Mouse (Mus musculus): ENCODE data around the gene Rfx8. TPM values are rescaled to one million over a fixed set of nuclear protein-coding genes. Genes with fewer than 3 reads are reported as not detected.
A peak's percentile ranks its signal among the peaks of the same experiment; 100 is the strongest.

The Rfx8 gene
- polyA plus RNA-seq, 1 experiment from 2014 or later: 0.09 TPM

DNA sequence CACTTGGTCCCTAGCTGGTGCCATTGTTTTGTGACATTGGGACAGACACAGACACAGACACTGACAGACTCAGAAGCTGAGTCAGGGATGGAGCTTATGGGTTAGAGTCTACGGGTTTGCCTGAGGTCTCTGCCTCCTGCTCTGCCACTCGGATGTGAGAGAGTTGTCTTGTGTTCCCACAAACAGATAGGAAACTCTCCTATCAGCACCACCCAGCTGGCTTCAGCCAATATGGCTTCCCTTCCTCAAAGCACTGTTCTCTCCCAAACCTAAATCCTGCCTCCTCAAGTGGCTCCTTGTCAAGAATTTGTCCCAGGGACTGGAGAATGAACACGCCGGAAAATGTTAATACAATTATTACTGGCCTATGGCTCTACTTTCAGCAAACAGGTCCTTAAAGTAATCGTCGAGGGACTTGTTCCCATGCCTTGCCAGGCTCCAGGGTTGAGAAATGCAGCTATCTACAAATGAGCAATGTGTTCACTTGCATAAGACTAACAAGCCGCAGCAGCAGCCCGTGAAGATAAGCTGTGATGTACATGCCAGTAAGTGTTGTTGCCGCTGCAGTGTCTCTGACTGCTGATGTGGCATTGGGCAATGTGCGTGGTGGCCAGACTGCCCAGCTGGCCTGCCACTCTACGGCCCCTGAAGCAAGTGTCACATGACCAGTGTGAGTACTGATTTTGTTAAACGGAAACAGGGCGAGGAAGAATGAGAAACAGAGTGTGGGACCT, 33.6 kb upstream of the Rfx8 start:
- no peaks in the 10 kb centered on the region for H3K36me3 ChIP-seq (replicated peaks)
- no peaks in the 10 kb centered on the region for H3K27me3 ChIP-seq
- H3K4me3 ChIP-seq (replicated peaks): no peak overlapping the region
- no peaks in the 10 kb centered on the region for H3K9me3 ChIP-seq (replicated peaks)
- peaks cover 20% of the 10 kb centered on the region for H3K4me1 ChIP-seq (replicated peaks)
- 25% methylated on average over 13 of the region's 13 CpGs for WGBS (ENCODE audit: insufficient replicate concordance)
- H3K27ac ChIP-seq (replicated peaks): 0 out of 2 replicates have a peak overlapping the region, but pooled peaks have one; percentile 33
- ATAC-seq (ENCODE audit: insufficient read depth): peak; percentile 75
- H3K9ac ChIP-seq: no peak overlapping the region
- peak overlapping the region; percentile 15; the same call in 1 of the 2 replicates for H3K4me2 ChIP-seq

- no peak for ATAC-seq (ENCODE audit: insufficient read depth)
These were observed 30.7 kb upstream of the Rfx8 start for GRCm38 (mm10) chr1:39751537-39751936.

DNA sequence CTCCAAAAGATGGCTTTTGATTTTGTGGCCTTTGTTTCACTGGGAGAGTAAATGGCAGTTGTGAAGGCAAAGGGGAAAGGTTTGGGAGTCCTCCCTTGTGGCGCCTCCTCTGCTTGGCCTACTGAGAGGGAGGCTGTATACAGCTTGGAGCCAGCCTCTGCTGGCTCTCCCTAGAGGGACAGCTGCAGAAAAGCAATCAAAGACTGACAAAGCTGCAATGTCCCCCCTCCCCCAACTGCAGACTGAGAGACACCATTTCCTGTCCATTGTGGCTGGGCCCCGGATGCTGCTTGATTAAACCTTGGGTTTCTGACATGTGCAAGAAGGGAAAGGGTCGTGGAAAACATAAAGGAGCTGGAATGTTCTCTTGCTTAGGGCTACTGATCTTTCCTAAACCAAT, 28.9 kb upstream of the Rfx8 start:
- H3K9ac ChIP-seq: no peak overlapping the region
- H3K36me3 ChIP-seq (replicated peaks): no peaks in the 10 kb centered on the region
- H3K4me2 ChIP-seq: no peak overlapping the region
- 15% methylated on average over 3 of the region's 3 CpGs for WGBS (ENCODE audit: insufficient replicate concordance)
- ATAC-seq (ENCODE audit: insufficient read depth): no peak
- H3K27me3 ChIP-seq: no peaks in the 10 kb centered on the region
- H3K9me3 ChIP-seq (replicated peaks): no peaks in the 10 kb centered on the region
- H3K27ac ChIP-seq (replicated peaks): no peak overlapping the region
- H3K4me1 ChIP-seq (replicated peaks): peaks cover 16% of the 10 kb centered on the region
- no peak overlapping the region for H3K4me3 ChIP-seq (replicated peaks)

More at GRCm38 (mm10) chr1:39751537-39751936, 30.7 kb upstream of the Rfx8 start:
- H3K9me3 ChIP-seq (replicated peaks): no peaks in the 10 kb centered on the region
- H3K9ac ChIP-seq: no peak overlapping the region
- H3K27me3 ChIP-seq: no peaks in the 10 kb centered on the region
- no peak overlapping the region for H3K27ac ChIP-seq (replicated peaks)
- peaks cover 20% of the 10 kb centered on the region for H3K4me1 ChIP-seq (replicated peaks)
- WGBS (ENCODE audit: insufficient replicate concordance): 65% methylated on average over 6 of the region's 6 CpGs
- H3K4me3 ChIP-seq (replicated peaks): no peak overlapping the region
- no peak overlapping the region for H3K4me2 ChIP-seq
- H3K36me3 ChIP-seq (replicated peaks): no peaks in the 10 kb centered on the region

GRCm38 (mm10) chr1:39749214-39749613, 28.4 kb upstream of the Rfx8 start:
- WGBS (ENCODE audit: insufficient replicate concordance): 38% methylated on average over 1 of the region's 1 CpGs
- H3K36me3 ChIP-seq (replicated peaks): no peaks in the 10 kb centered on the region
- no peak for ATAC-seq (ENCODE audit: insufficient read depth)
- H3K4me3 ChIP-seq (replicated peaks): no peak overlapping the region
- peaks cover 12% of the 10 kb centered on the region for H3K4me1 ChIP-seq (replicated peaks)
- no peak overlapping the region for H3K27ac ChIP-seq (replicated peaks)
- no peaks in the 10 kb centered on the region for H3K27me3 ChIP-seq
- no peak overlapping the region for H3K4me2 ChIP-seq
- H3K9me3 ChIP-seq (replicated peaks): no peaks in the 10 kb centered on the region
- H3K9ac ChIP-seq: no peak overlapping the region

DNA sequence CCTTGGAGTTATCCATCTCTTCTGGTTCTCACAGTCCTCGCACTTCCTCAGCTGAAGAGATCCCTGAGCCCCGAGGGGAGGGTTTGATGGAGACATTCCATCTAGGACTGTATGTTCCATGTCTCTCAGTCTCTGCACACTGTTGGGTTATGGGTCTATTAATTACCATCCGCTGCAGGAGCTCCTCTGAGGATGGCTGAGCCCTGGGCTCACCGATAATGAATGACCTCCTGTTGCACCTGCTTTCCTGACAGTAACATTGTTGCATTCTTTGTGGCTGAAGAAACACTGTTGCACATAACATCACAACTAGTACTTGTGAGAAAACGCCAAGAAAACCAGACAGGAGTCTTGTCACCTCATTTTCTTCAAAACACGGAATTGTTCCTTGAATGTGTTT, 27.9 kb upstream of the Rfx8 start:
- no peak overlapping the region for H3K9ac ChIP-seq
- H3K27ac ChIP-seq (replicated peaks): no peak overlapping the region
- H3K4me2 ChIP-seq: no peak overlapping the region
- H3K27me3 ChIP-seq: no peaks in the 10 kb centered on the region
- WGBS (ENCODE audit: insufficient replicate concordance): 67% methylated on average over 6 of the region's 6 CpGs
- ATAC-seq (ENCODE audit: insufficient read depth): no peak
- 0 out of 2 replicates have a peak, but pooled peaks cover 7% of the 10 kb centered on the region for H3K4me1 ChIP-seq (replicated peaks)
- H3K36me3 ChIP-seq (replicated peaks): no peaks in the 10 kb centered on the region
- H3K9me3 ChIP-seq (replicated peaks): no peaks in the 10 kb centered on the region
- no peak overlapping the region for H3K4me3 ChIP-seq (replicated peaks)

DNA sequence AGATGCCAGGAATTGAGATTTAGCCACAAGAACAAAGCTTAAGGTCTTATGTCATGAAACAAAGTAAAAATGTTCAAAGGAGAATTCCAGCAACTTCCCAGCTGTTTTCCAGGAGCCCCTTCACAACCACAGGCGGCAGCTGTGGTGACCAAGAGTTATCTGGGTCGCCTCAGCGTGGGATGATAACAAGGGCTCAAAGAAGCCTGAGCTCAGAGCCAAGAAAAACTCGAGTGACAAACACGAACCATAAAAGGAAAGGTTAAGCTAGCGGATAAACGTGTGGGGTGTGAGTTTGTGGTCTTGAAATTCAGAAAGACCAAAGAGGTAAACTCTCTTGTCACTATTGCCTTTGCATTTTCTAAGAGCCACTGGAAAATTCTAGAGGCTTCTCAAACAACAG, 25.7 kb upstream of the Rfx8 start:
- Histone ChIP-seq H3K27ac (replicated peaks) (no peak overlapping the region), H3K4me1 (replicated peaks) (0 out of 2 replicates have a peak, but pooled peaks cover 7% of the 10 kb centered on the region), H3K36me3 (replicated peaks) (no peaks in the 10 kb centered on the region), H3K9ac (no peak overlapping the region), H3K27me3 (no peaks in the 10 kb centered on the region), H3K4me3 (replicated peaks) (no peak overlapping the region), H3K9me3 (replicated peaks) (no peaks in the 10 kb centered on the region), H3K4me2 (no peak overlapping the region)
- WGBS (ENCODE audit: insufficient replicate concordance): 14% methylated on average over 7 of the region's 7 CpGs
- no peak for ATAC-seq (ENCODE audit: insufficient read depth)

DNA sequence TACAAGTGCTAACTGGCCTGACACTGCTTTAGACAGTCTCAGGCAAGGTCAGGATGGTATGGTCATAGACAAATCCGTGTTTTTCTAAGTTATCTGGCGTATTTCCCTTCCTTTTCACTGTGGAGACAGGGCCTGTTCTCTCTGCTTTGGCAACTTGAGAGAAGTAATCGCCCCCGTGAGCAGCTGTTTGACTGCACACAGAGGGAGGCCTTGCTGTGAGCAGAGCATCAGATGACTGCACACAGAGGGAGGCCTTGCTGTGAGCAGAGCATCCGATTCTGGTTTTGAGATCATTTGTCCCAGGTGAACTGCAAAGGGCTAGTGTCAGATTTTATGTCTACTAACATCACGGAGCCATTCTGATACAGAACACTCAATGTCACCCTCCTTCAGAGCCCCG, 20.2 kb upstream of the Rfx8 start:
- no peak overlapping the region for H3K27ac ChIP-seq (replicated peaks)
- no peaks in the 10 kb centered on the region for H3K9me3 ChIP-seq (replicated peaks)
- H3K4me3 ChIP-seq (replicated peaks): no peak overlapping the region
- peaks cover 11% of the 10 kb centered on the region for H3K4me1 ChIP-seq (replicated peaks)
- ATAC-seq (ENCODE audit: insufficient read depth): no peak
- WGBS (ENCODE audit: insufficient replicate concordance): 62% methylated on average over 7 of the region's 7 CpGs
- no peaks in the 10 kb centered on the region for H3K36me3 ChIP-seq (replicated peaks)
- no peak overlapping the region for H3K4me2 ChIP-seq
- no peak overlapping the region for H3K9ac ChIP-seq
- no peaks in the 10 kb centered on the region for H3K27me3 ChIP-seq

GRCm38 (mm10) chr1:39740002-39740401, 19.2 kb upstream of the Rfx8 start:
- H3K27ac ChIP-seq (replicated peaks): no peak overlapping the region
- H3K9me3 ChIP-seq (replicated peaks): no peaks in the 10 kb centered on the region
- peaks cover 21% of the 10 kb centered on the region for H3K4me1 ChIP-seq (replicated peaks)
- no peaks in the 10 kb centered on the region for H3K27me3 ChIP-seq
- H3K4me2 ChIP-seq: no peak overlapping the region
- H3K4me3 ChIP-seq (replicated peaks): no peak overlapping the region
- no peak for ATAC-seq (ENCODE audit: insufficient read depth)
- H3K9ac ChIP-seq: no peak overlapping the region
- no peaks in the 10 kb centered on the region for H3K36me3 ChIP-seq (replicated peaks)
- WGBS (ENCODE audit: insufficient replicate concordance): 36% methylated on average over 4 of the region's 4 CpGs

- Histone ChIP-seq H3K4me2 (peak overlapping the region; percentile 44), H3K27me3 (no peaks in the 10 kb centered on the region), H3K9ac (no peak overlapping the region), H3K36me3 (replicated peaks) (no peaks in the 10 kb centered on the region), H3K4me1 (replicated peaks) (peaks cover 43% of the 10 kb centered on the region), H3K27ac (replicated peaks) (peak overlapping the region; percentile 72), H3K9me3 (replicated peaks) (no peaks in the 10 kb centered on the region), H3K4me3 (replicated peaks) (no peak overlapping the region)
- WGBS (ENCODE audit: insufficient replicate concordance): 8% methylated on average over 8 of the region's 8 CpGs
- peak; percentile 55 for ATAC-seq (ENCODE audit: insufficient read depth)
These were observed 15.3 kb upstream of the Rfx8 start for GRCm38 (mm10) chr1:39735927-39736604.

- Histone ChIP-seq H3K4me1 (replicated peaks) (peaks cover 43% of the 10 kb centered on the region), H3K4me3 (replicated peaks) (no peak overlapping the region), H3K27me3 (0 out of 2 replicates have a peak, but pooled peaks cover 3% of the 10 kb centered on the region), H3K9ac (no peak overlapping the region), H3K4me2 (peak overlapping the region; percentile 44), H3K9me3 (replicated peaks) (no peaks in the 10 kb centered on the region), H3K36me3 (replicated peaks) (no peaks in the 10 kb centered on the region), H3K27ac (replicated peaks) (peak overlapping the region; percentile 72)
- 11% methylated on average over 2 of the region's 2 CpGs for WGBS (ENCODE audit: insufficient replicate concordance)
- ATAC-seq (ENCODE audit: insufficient read depth): peak; percentile 81
These were observed 14.7 kb upstream of the Rfx8 start for GRCm38 (mm10) chr1:39735493-39735892.

DNA sequence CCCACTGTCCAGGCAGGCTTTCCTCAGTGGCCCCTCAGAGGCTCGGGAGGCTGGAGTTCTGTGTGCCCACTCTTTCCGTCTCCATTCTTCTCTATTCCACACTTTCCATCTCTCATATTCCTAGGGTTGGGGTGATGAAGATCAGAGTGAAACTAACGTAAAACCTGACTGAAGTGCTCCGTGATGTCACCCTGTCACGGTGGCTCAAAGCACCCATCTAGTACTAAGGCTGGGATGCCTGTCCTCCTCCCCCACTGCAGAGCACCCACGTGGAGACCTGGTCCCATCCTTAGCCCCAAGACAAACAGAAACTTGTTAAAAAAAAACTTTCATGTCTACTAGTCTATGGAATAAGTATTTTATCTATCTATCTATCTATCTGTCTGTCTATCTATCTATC, 14.1 kb upstream of the Rfx8 start:
- H3K27me3 ChIP-seq: 0 out of 2 replicates have a peak, but pooled peaks cover 3% of the 10 kb centered on the region
- peaks cover 43% of the 10 kb centered on the region for H3K4me1 ChIP-seq (replicated peaks)
- WGBS (ENCODE audit: insufficient replicate concordance): 27% methylated on average over 6 of the region's 6 CpGs
- H3K4me2 ChIP-seq: peak overlapping the region; percentile 44
- H3K9me3 ChIP-seq (replicated peaks): no peaks in the 10 kb centered on the region
- no peaks in the 10 kb centered on the region for H3K36me3 ChIP-seq (replicated peaks)
- no peak overlapping the region for H3K9ac ChIP-seq
- H3K4me3 ChIP-seq (replicated peaks): no peak overlapping the region
- no peak for ATAC-seq (ENCODE audit: insufficient read depth)
- no peak overlapping the region; the same call in 1 of the 2 replicates for H3K27ac ChIP-seq (replicated peaks)

Data from liver, embryonic 15.5 days (tissue).